Mouse (Mus musculus): ENCODE measurements around the gene Rasgef1b. TPM values are rescaled to one million over a fixed set of nuclear protein-coding genes. Genes with fewer than 3 reads are reported as not detected.

Rasgef1b gene
- total RNA-seq, 2 experiments from 2014 or later = 26.7 to 32.2 TPM

GRCm38 (mm10) chr5:99381639-99382038 is 347.2 kb downstream of the Rasgef1b start:
- no peak for DNase-seq (ENCODE audit: low spot score in 2 of 2)

GRCm38 (mm10) chr5:99380882-99381281 is 348.0 kb downstream of the Rasgef1b start:
- no peak for DNase-seq (ENCODE audit: low spot score in 2 of 2)

DNA sequence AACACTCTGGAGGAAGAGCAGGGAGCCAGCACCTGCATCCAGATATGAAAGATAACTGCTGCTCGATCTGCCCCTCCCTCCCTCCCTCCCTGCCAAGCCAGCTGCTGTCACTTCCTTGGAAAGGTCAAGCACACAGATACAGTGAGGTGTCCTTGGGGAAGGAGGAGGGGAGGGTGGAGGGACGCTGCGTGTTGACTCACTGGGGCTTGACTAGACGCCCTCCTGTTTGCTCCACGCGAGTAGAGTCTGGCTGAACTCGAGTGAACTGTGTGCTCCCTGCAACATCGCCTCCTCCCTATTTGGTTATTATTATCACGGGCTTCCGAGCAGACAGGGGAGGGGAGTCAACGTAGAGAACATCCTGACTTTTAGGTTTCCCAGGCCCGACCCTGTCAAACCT is 348.7 kb downstream of the Rasgef1b start:
- no peak for DNase-seq (ENCODE audit: low spot score in 2 of 2)

- DNase-seq (ENCODE audit: low spot score in 2 of 2) = no peak
These were observed 350.2 kb downstream of the Rasgef1b start for GRCm38 (mm10) chr5:99378437-99379226.

GRCm38 (mm10) chr5:99375725-99376124 is 353.1 kb downstream of the Rasgef1b start:
- no peak for DNase-seq (ENCODE audit: low spot score in 2 of 2)

- DNase-seq (ENCODE audit: low spot score in 2 of 2) = no peak
These were observed 354.4 kb downstream of the Rasgef1b start for GRCm38 (mm10) chr5:99374460-99374859.

DNA sequence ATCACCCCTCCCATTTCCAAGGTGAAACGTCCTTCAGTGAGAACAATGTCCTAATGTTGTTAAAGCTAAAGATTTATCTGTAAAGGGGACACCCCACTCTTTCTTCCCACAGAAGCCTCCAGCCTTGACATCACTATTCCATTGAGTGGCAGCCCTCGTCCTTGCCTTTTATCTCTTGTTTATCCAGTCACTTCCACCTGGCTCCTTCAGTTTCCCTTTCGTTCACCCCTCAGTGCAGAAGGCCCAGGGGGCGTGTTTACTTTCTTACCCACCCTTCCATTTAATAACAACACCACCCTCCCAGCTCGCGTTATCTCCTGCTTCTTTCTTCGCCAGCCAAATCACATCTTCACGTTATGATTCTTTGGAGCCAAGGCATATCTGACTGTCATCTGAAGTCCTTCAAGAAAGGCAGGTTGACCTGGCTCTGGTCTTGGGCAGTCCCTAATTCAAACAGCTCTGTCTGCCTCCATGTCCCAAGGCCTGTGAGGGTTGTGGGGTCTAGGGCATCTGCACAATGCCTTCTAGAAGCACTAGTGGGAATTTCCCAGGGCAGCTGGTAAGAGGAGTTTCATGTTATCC is 355.2 kb downstream of the Rasgef1b start:
- DNase-seq (ENCODE audit: low spot score in 2 of 2) = no peak

- no peak for DNase-seq (ENCODE audit: low spot score in 2 of 2)
These were observed 358.2 kb downstream of the Rasgef1b start for GRCm38 (mm10) chr5:99370636-99371035.

DNA sequence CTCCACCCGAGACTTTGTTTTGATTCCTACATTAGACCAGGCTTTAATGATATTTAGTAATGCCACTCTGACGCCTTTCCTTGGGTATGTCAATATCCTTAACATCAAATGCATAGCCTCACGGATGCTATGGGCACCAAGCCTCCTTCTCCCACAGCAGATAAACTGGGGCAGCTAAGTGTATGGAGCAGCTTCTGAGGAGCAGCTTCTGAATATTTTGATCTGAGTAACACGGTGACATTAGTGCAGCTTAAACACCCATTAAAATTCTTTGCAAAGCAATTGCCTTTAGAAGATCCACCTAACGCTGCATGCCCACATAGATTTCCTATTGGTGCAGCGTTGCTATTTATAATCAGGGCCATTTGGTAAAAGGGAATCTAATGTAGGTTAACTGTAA is 359.6 kb downstream of the Rasgef1b start:
- no peak for DNase-seq (ENCODE audit: low spot score in 2 of 2)

DNA sequence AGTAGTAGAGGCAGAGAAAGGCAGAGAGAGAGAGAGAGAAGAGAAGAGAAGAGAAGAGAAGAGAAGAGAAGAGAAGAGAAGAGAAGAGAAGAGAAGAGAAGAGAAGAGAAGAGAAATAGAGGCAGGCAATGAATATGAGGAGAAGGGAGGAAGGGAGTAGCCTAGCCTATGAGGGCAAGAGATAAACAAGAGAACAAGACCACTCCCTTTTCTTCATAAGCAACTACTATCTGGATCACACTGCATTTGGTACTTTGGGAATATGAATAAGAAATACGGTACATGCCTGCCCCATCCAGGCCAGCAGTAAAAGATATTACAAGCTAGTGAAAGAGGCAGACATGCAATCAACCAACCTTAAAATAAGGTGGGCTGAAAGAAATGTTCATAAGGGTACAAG is 360.2 kb downstream of the Rasgef1b start:
- DNase-seq (ENCODE audit: low spot score in 2 of 2) = no peak

DNA sequence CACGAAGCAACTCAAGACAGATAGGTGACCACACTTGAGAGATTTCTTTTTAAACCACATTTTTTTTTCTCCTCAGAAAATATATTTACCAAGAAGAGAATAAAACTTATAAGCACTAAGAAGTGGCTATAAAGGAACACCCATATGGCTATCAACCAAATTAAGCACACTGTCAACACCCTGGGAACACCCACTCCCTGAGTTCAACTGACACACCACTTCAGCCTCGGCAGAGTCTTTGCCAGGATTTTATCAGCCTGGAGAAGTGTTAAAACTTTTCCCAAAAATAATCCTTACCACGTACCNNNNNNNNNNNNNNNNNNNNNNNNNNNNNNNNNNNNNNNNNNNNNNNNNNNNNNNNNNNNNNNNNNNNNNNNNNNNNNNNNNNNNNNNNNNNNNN is 368.3 kb downstream of the Rasgef1b start:
- no peak for DNase-seq (ENCODE audit: low spot score in 2 of 2)

GRCm38 (mm10) chr5:99359251-99359650 is 369.6 kb downstream of the Rasgef1b start:
- no peak for DNase-seq (ENCODE audit: low spot score in 2 of 2)

DNA sequence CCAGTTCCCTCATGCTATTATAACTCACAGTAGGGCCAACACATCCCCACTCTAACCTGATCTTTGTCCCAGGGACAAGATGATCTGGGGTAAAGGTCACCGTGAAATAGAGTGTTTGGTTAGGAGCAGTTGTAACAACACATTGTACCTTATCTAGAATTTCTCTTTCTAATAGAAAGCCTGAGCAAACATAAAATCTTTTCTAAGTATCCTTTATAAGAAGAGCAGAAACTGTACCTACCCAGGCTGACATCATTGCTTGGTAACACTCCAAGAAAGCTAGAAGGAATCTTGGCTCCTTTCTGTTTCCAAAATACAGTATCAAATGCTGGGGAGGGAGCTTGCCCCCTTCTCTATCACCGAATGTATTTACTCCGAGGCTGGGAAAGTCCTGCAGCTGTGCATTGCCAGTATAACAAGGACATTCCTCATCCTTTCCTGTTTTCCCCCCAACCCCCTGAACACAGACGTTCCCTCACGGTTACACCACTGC is 374.2 kb downstream of the Rasgef1b start:
- DNase-seq (ENCODE audit: low spot score in 2 of 2) = no peak

DNA sequence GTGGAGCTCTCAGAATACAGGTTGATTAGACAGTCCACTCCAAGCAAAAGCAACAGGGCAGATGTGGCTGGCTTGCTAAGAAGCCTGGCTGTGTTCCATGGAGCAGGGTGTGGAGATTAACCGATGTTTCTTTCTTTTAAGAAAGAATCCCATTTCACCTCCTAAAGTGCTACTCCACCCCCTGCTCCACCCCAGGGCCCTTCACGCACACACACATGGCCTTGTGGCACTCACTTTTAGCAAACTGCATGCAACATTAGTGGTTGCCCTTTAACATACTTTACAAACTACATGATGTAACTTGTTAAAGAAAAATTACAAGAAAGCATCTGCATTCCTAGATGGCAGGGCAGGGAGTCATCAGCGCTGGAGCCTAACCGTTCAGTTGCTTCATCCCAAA is 378.8 kb downstream of the Rasgef1b start:
- DNase-seq (ENCODE audit: low spot score in 2 of 2) = no peak

DNA sequence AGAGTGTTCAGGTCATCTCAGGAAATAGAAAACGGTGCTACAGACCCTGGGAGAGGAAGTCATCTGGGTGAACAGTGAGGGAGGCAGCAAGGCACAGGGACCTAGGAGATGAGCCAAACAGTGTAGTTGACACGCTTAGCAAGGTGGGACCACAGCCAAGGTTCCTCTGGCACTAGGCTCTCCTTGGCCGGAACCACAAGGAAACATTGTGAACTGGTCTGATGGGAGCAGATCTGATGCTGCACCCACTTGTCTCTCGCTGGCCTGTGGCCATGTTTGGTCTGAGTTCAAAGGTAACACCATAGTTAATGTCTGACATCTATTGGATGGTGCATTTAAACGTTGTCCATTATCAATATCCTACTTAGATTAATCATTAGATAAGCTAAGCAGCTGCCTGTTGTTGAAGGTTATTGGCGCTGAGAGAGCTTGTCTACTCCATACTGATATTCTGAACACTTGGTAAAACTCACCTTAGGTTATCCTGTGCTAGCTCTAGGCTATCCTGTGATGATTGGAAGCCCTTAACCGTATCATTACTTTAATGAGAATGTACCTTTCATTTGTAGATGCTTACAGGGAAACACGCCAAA is 380.5 kb downstream of the Rasgef1b start:
- DNase-seq (ENCODE audit: low spot score in 2 of 2) = peak; percentile 21 to 55

- no peak for DNase-seq (ENCODE audit: low spot score in 2 of 2)
These were observed 386.3 kb downstream of the Rasgef1b start for GRCm38 (mm10) chr5:99342527-99342926.

DNA sequence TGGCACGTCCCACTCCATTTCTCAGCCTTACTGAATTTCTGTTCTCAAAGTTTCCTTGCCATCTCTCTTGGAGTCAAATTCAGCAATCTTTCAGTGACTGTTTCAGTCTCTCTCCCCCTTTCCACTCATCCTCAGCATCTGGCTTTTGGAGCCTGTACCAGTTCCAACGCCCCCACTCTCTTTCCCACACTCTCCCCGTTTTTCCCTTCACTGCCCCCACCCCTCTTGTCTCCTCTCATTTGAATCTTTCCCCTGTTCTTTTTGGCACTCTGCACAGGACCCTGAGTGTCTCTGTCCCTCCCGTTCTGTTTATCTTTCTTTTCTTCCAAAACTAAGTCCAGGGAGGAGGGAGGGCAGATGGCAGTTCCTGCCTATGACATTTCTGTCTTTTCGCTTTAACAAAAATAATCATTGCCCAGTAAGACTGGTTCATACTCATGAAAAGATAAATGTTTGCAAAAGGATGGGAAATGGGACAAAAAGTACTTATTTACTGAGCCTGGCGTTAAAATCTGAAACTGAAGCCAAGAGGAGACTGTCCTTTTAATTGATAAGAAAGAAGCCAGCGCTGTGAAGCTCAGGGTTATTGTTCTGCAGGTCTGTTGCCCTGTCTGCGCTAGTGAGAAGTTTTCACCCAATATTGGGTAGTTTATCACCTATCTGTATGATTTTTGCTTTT is 388.4 kb downstream of the Rasgef1b start:
- peak in 1 of 2 experiments; percentile 26 for DNase-seq (ENCODE audit: low spot score in 2 of 2)

- peak in 1 of 2 experiments; percentile 24 for DNase-seq (ENCODE audit: low spot score in 2 of 2)
These were observed 389.1 kb downstream of the Rasgef1b start for GRCm38 (mm10) chr5:99339790-99340189.

DNA sequence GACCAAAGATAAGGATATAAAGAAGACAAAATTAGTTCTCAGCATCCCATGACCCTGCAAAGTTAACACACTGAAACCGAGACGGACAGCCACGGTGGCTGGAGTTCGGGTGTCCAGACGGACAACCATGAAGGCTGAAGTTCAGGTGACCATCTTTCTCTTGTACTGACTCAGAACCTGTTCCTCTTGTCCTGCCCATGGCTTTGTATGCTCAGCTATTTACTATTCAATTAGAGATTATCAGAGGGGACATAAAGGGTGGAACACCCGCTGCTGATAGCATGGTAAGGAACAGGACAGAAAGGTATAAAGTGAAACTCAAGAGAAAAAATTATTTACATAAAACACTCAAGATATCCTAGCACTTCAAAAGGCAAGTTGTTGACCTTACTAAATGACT is 390.0 kb downstream of the Rasgef1b start:
- DNase-seq (ENCODE audit: low spot score in 2 of 2) = no peak

GRCm38 (mm10) chr5:99336427-99336826 is 392.4 kb downstream of the Rasgef1b start:
- no peak for DNase-seq (ENCODE audit: low spot score in 2 of 2)

GRCm38 (mm10) chr5:99334017-99334416 is 394.8 kb downstream of the Rasgef1b start:
- DNase-seq (ENCODE audit: low spot score in 2 of 2) = no peak

DNA sequence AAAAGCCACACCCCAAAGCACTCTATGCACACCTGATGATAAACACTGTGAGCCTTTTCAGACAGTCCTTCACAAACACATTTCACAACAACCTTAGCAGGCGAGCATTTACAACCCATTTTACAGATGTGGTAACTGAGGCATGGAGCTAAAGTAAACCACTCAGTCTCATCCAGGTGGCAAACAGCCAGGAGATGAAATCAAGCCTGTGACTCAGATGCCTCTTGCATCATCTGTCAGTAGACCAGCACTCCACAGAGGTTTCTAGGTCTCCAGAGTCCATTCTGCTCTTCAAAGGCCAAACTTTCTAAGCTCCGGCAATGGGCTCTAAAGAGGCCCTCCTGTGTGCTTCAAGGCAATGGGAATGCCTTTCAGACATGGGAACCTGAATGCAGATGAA is 396.8 kb downstream of the Rasgef1b start:
- no peak for DNase-seq (ENCODE audit: low spot score in 2 of 2)
